Mouse (Mus musculus) embryo, embryonic 11 days (tissue): ENCODE data around the gene Dkc1.

Experiments
- DNase-seq: peaks from one replicate; pipeline ENCODE4 v3.0.0-alpha.2; 2015

The Dkc1 gene

GRCm38 (mm10) chrX:75095369-75096162 is at the start of gene Dkc1:
Dkc1 (plus strand) TSS chrX:75095854.
- DNase-seq: peak; percentile 90

- DNase-seq: no peak
These were observed 49.7 kb upstream of the Dkc1 start for GRCm38 (mm10) chrX:75045931-75046330.

- no peak for DNase-seq
These were observed 48.6 kb upstream of the Dkc1 start for GRCm38 (mm10) chrX:75046921-75047635.

- no peak for DNase-seq
These were observed 39.4 kb upstream of the Dkc1 start for GRCm38 (mm10) chrX:75056120-75056775.

GRCm38 (mm10) chrX:75082351-75082750 is 13.3 kb upstream of the Dkc1 start:
- no peak for DNase-seq

- peak; percentile 25 for DNase-seq
These were observed 11.5 kb upstream of the Dkc1 start for GRCm38 (mm10) chrX:75083982-75084773.

GRCm38 (mm10) chrX:75084774-75085508 is 10.7 kb upstream of the Dkc1 start, which contains the start of gene Gab3:
Gab3 (minus strand) TSS chrX:75085458.
- DNase-seq: peak; percentile 74

- DNase-seq: peak; percentile 1
These were observed 10.0 kb upstream of the Dkc1 start for GRCm38 (mm10) chrX:75085654-75086053.

GRCm38 (mm10) chrX:75096163-75096770 is 613 bp downstream of the Dkc1 start:
- peak; percentile 13 for DNase-seq

GRCm38 (mm10) chrX:75098799-75099198 is 3.1 kb downstream of the Dkc1 start:
- no peak for DNase-seq

GRCm38 (mm10) chrX:75102293-75102692 is 6.6 kb downstream of the Dkc1 start:
- no peak for DNase-seq

GRCm38 (mm10) chrX:75115550-75115949 is 19.9 kb downstream of the Dkc1 start:
- no peak for DNase-seq

GRCm38 (mm10) chrX:75125606-75126005 is 30.0 kb downstream of the Dkc1 start:
- no peak for DNase-seq

GRCm38 (mm10) chrX:75126893-75127292 is 31.2 kb downstream of the Dkc1 start:
- no peak for DNase-seq

GRCm38 (mm10) chrX:75128333-75128980 is 32.8 kb downstream of the Dkc1 start:
- peak; percentile 4 for DNase-seq

- no peak for DNase-seq
These were observed 33.8 kb downstream of the Dkc1 start for GRCm38 (mm10) chrX:75129474-75129873.

- peak; percentile 89 for DNase-seq
These were observed 35.0 kb downstream of the Dkc1 start, which contains the start of gene Mpp1 for GRCm38 (mm10) chrX:75130467-75131160. Mpp1 (minus strand) TSS chrX:75131016.

GRCm38 (mm10) chrX:75136938-75137337 is 41.3 kb downstream of the Dkc1 start:
- DNase-seq: no peak

- no peak for DNase-seq
These were observed 42.1 kb downstream of the Dkc1 start for GRCm38 (mm10) chrX:75137729-75138128.

- no peak for DNase-seq
These were observed 42.5 kb downstream of the Dkc1 start for GRCm38 (mm10) chrX:75138182-75138581.
